ENCODE assay signal across 9 mouse cellular contexts in genomic region chr3:154570786-154571185, GRCm38 (mm10). TPM values are rescaled to one million over a fixed set of nuclear protein-coding genes. Genes with fewer than 3 reads are reported as not detected.
DNase-seq lines count a peak whose midpoint lies in the region; ATAC-seq and TF ChIP-seq lines count a peak whose summit lies in the region.
"Had no signal": no experiment of that assay in that cellular context is flagged by ENCODE, and none has a peak within 500 bp of the region (broad histone marks: within the 10 kb centered on the region; RNA-seq: fewer than 3 reads in every experiment).

No protein-coding gene starts in this region.

- H3K36me3 ChIP-seq in liver, embryonic 11.5 days (ENCODE audit: control insufficient read depth, insufficient read depth, low read length) = no peaks in the 10 kb centered on the region
- no peaks in the 10 kb centered on the region for H3K36me3 ChIP-seq in liver, postnatal 0 days (replicated peaks; ENCODE audit: insufficient read depth, low read length)
- H3K36me3 ChIP-seq in forebrain, embryonic 10.5 days (replicated peaks) = no peaks in the 10 kb centered on the region
- H3K36me3 ChIP-seq in hindbrain, embryonic 12.5 days = no peaks in the 10 kb centered on the region
- H3K36me3 ChIP-seq in neural tube, embryonic 12.5 days = no peaks in the 10 kb centered on the region

- no peak overlapping the region for H3K27ac ChIP-seq in liver, embryonic 11.5 days (ENCODE audit: low read depth, low read length)
- H3K27ac ChIP-seq in liver, postnatal 0 days (ENCODE audit: low read depth) = no peak overlapping the region
- no peak overlapping the region for H3K27ac ChIP-seq in forebrain, embryonic 10.5 days
- no peak overlapping the region for H3K27ac ChIP-seq in hindbrain, embryonic 12.5 days
- no peak overlapping the region for H3K27ac ChIP-seq in neural tube, embryonic 12.5 days

- H3K4me1 ChIP-seq in liver, embryonic 11.5 days (replicated peaks; ENCODE audit: control insufficient read depth, insufficient read depth, low read length) = no peaks in the 10 kb centered on the region
- no peaks in the 10 kb centered on the region for H3K4me1 ChIP-seq in liver, postnatal 0 days (ENCODE audit: insufficient read depth)
- H3K4me1 ChIP-seq in forebrain, embryonic 10.5 days = peaks cover 23% of the 10 kb centered on the region
- peaks cover 13% of the 10 kb centered on the region for H3K4me1 ChIP-seq in hindbrain, embryonic 12.5 days
- H3K4me1 ChIP-seq in neural tube, embryonic 12.5 days = peaks cover 9% of the 10 kb centered on the region

- H3K9ac ChIP-seq in liver, embryonic 11.5 days (ENCODE audit: low read depth, low read length) = no peak overlapping the region
- no peak overlapping the region for H3K9ac ChIP-seq in liver, postnatal 0 days (replicated peaks)
- 0 out of 2 replicates have a peak overlapping the region, but pooled peaks have one; percentile 8 for H3K9ac ChIP-seq in hindbrain, embryonic 12.5 days
- no peak overlapping the region for H3K9ac ChIP-seq in neural tube, embryonic 12.5 days

- WGBS in liver, embryonic 11.5 days = 8% methylated on average over 12 of the region's 12 CpGs
- WGBS in liver, postnatal 0 days (ENCODE audit: insufficient replicate concordance) = 6% methylated on average over 12 of the region's 12 CpGs
- WGBS in forebrain, embryonic 10.5 days = 6% methylated on average over 12 of the region's 12 CpGs
- 7% methylated on average over 12 of the region's 12 CpGs for WGBS in hindbrain, embryonic 12.5 days
- WGBS in neural tube, embryonic 12.5 days = 5% methylated on average over 12 of the region's 12 CpGs

- DNase-seq in liver, embryonic 11.5 days (ENCODE audit: low spot score) = no peak
- DNase-seq in liver, postnatal 0 days = no peak
- peak; percentile 35 for DNase-seq in forebrain, embryonic 10.5 days (ENCODE audit: extremely low spot score, low spot score)
- DNase-seq in testis, postnatal 10 days (ENCODE audit: low spot score) = no peak
- DNase-seq in frontal cortex, adult 2 months (ENCODE audit: extremely low spot score in 1 of 2, low spot score in 1 of 2) = no peak
- no peak for DNase-seq in right cerebral cortex, postnatal 25 days

- H3K9me3 ChIP-seq in liver, embryonic 11.5 days (ENCODE audit: control insufficient read depth, low read length) = no peaks in the 10 kb centered on the region
- H3K9me3 ChIP-seq in liver, postnatal 0 days (ENCODE audit: low read length) = no peaks in the 10 kb centered on the region
- no peaks in the 10 kb centered on the region for H3K9me3 ChIP-seq in forebrain, embryonic 10.5 days
- H3K9me3 ChIP-seq in hindbrain, embryonic 12.5 days (replicated peaks) = no peaks in the 10 kb centered on the region
- H3K9me3 ChIP-seq in neural tube, embryonic 12.5 days = no peaks in the 10 kb centered on the region

- TF ChIP-seq EP300 in liver, postnatal 0 days (IDR thresholded peaks at IDR 0.05; ENCODE audit: low read depth) = no peak

- H3K4me3 ChIP-seq in liver, embryonic 11.5 days (ENCODE audit: low read depth, low read length) = peak overlapping the region; percentile 7; the same call in 1 of the 2 replicates
- no peak overlapping the region for H3K4me3 ChIP-seq in liver, postnatal 0 days (ENCODE audit: low read depth, low read length)
- H3K4me3 ChIP-seq in forebrain, embryonic 10.5 days = peak overlapping the region; percentile 40
- H3K4me3 ChIP-seq in hindbrain, embryonic 12.5 days = no peak overlapping the region
- no peak overlapping the region for H3K4me3 ChIP-seq in neural tube, embryonic 12.5 days

- no peak for ATAC-seq in liver, embryonic 11.5 days (replicated peaks; ENCODE audit: low FRiP score)
- no peak for ATAC-seq in liver, postnatal 0 days
- no peak for ATAC-seq in hindbrain, embryonic 12.5 days (ENCODE audit: low FRiP score)
- no peak for ATAC-seq in neural tube, embryonic 12.5 days (ENCODE audit: low FRiP score, low read depth)
- ATAC-seq: Patski had no signal

- peak overlapping the region; percentile 25; the same call in 1 of the 2 replicates for H3K4me2 ChIP-seq in liver, embryonic 11.5 days
- no peak overlapping the region for H3K4me2 ChIP-seq in liver, postnatal 0 days (ENCODE audit: low read depth, low read length)
- peak overlapping the region; percentile 46 for H3K4me2 ChIP-seq in hindbrain, embryonic 12.5 days (replicated peaks)
- H3K4me2 ChIP-seq in neural tube, embryonic 12.5 days (replicated peaks) = peak overlapping the region; percentile 54

- H3K27me3 ChIP-seq in liver, embryonic 11.5 days (replicated peaks; ENCODE audit: control insufficient read depth, insufficient read depth, low read length) = peaks cover 3% of the 10 kb centered on the region; the same call in 1 of the 2 replicates
- H3K27me3 ChIP-seq in liver, postnatal 0 days (ENCODE audit: insufficient read depth, low read length) = peaks cover 12% of the 10 kb centered on the region; the same call in 1 of the 2 replicates
- H3K27me3 ChIP-seq in forebrain, embryonic 10.5 days (ENCODE audit: poor library complexity, severe bottlenecking) = peaks cover 51% of the 10 kb centered on the region
- no peaks in the 10 kb centered on the region for H3K27me3 ChIP-seq in hindbrain, embryonic 12.5 days
- no peaks in the 10 kb centered on the region; the same call in 1 of the 2 replicates for H3K27me3 ChIP-seq in neural tube, embryonic 12.5 days (replicated peaks)

- TF ChIP-seq CTCF in liver, postnatal 0 days (IDR thresholded peaks at IDR 0.05; ENCODE audit: low read depth) = no peak

RNA-seq across cellular contexts. Expression of gene Cryz, which starts 25.7 kb away (rescaled TPM):
- 22.0 and 24.7 TPM in 2 replicates for polyA plus RNA-seq in liver, embryonic 11.5 days (2014; fragmentation: Nextera tagmentation; extraction: Ambion mirVana)
- 27.5 and 27.9 TPM in 2 replicates for polyA plus RNA-seq in liver, postnatal 0 days (2015; fragmentation: Nextera tagmentation; extraction: Ambion mirVana)
- 23.8 and 24.2 TPM in 2 replicates for polyA plus RNA-seq in forebrain, embryonic 10.5 days (2016; fragmentation: Nextera tagmentation; extraction: Ambion mirVana)
- 16.6 and 18.5 TPM in 2 replicates for polyA plus RNA-seq in hindbrain, embryonic 12.5 days (2016; fragmentation: Nextera tagmentation; extraction: Ambion mirVana)
- 11.7 and 13.6 TPM in 2 replicates for polyA plus RNA-seq in neural tube, embryonic 12.5 days (2016; fragmentation: Nextera tagmentation; extraction: Ambion mirVana)
- polyA plus RNA-seq in frontal cortex, adult 2 months (2012; rRNA removed) = 13.9 and 16.0 TPM in 2 replicates

RNA-seq across cellular contexts. Expression of gene Tyw3, which starts 26.1 kb away (rescaled TPM):
- 8.2 and 10.7 TPM in 2 replicates for polyA plus RNA-seq in liver, embryonic 11.5 days (2014; fragmentation: Nextera tagmentation; extraction: Ambion mirVana)
- 2.5 and 2.9 TPM in 2 replicates for polyA plus RNA-seq in liver, postnatal 0 days (2015; fragmentation: Nextera tagmentation; extraction: Ambion mirVana)
- polyA plus RNA-seq in forebrain, embryonic 10.5 days (2016; fragmentation: Nextera tagmentation; extraction: Ambion mirVana) = 17.8 and 18.1 TPM in 2 replicates
- polyA plus RNA-seq in hindbrain, embryonic 12.5 days (2016; fragmentation: Nextera tagmentation; extraction: Ambion mirVana) = 11.7 and 12.7 TPM in 2 replicates
- polyA plus RNA-seq in neural tube, embryonic 12.5 days (2016; fragmentation: Nextera tagmentation; extraction: Ambion mirVana) = 15.8 and 17.9 TPM in 2 replicates
- 15.5 and 21.8 TPM in 2 replicates for polyA plus RNA-seq in frontal cortex, adult 2 months (2012; rRNA removed)

Comparison
In these comparisons a context has a peak if more than half of its experiments do, and no peak if none do; other contexts are left out.
1. H3K4me3 ChIP-seq: peak in liver, embryonic 11.5 days (single experiment) and forebrain, embryonic 10.5 days (single experiment); none in liver, postnatal 0 days (single experiment), hindbrain, embryonic 12.5 days (single experiment) and neural tube, embryonic 12.5 days (single experiment).